Mouse (Mus musculus): ENCODE results near the gene Paxbp1.
A peak's percentile ranks its signal among the peaks of the same experiment; 100 is the strongest.
"Not testable (repeated sequence)": the region's sequence is repeated elsewhere in the genome, so short reads cannot be mapped to it uniquely, and the experiment has no call there.

The Paxbp1 gene

DNA sequence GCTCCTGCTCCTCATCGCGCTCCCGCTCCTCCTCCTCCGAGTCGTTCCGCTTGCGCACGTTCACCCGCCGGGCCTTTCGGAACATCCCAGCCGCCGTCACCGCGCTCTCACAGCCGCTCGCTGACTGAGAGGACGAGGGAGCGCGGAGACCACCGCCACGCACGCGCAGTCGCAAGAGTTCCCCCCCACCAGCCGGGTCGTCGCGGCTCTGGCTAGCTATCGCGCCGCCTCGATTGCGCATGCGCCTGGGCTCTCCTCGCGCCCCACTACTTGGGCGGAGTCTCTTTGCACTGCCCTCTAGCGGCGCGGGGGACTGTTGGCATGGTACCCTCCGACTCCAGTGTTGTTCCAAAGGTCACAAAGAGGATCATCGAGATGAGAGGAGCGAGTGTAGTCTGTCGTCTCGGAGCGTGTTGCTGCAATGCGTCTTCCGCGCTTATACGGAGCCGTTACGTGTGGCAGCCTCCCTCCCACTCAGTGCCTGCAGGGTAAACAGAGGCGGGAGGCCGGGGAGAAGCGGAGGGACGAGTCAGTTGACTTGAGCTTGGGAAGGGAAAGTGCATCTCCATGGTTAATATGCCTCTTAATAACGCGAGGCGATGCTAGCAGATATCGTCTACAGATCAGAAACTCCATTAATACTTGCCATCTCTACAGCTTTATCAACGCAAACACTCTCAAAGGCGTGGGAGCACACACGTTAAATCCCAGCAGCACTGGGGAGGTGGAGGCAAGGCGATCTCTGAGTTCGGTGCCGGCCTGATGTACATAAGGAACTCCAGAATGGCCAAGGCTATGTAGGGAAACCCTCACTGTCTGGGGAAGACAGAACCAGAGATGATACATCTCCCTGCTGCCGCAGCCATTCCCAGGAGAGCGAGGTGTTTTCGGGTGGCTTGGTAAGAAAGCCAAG, at the start of gene Paxbp1:
TSS of gene Paxbp1 (minus strand) at position 274 of the 913 bp plus-strand sequence.
- DNase-seq (ENCODE audit: low spot score in 2 of 2) = peak; percentile 98

DNA sequence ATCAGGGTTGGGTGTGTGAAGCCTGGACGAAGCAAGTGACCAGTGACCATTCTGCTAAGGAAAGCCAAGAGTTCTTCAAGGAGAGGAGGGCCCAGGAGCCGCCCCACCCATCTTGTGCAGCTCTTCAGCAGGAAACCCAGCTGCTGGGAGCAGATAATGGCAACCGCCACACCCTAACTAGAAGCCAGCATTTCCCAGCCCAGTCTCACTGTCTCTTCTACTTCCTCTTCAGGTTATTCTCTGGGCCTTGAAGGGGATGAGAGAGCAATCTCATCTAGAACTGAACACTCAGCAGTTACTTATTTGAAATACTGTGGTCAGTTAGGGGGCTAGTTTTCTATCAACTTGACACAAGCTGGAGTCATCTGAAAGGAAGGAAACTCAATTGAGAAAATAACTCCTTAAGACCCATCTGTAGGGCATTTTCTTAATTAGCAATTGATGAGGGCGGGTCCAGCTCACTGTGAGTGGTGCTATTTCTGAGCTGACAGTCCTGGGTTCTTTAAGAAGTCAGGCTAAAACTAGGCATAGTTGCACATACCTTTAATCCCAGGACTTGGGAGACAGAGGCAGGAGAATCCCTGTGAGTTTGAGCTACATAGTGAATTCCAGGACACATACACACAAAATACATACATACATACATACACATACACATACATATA, 42.4 kb upstream of the Paxbp1 start:
- DNase-seq (ENCODE audit: low spot score in 2 of 2) = no peak

DNA sequence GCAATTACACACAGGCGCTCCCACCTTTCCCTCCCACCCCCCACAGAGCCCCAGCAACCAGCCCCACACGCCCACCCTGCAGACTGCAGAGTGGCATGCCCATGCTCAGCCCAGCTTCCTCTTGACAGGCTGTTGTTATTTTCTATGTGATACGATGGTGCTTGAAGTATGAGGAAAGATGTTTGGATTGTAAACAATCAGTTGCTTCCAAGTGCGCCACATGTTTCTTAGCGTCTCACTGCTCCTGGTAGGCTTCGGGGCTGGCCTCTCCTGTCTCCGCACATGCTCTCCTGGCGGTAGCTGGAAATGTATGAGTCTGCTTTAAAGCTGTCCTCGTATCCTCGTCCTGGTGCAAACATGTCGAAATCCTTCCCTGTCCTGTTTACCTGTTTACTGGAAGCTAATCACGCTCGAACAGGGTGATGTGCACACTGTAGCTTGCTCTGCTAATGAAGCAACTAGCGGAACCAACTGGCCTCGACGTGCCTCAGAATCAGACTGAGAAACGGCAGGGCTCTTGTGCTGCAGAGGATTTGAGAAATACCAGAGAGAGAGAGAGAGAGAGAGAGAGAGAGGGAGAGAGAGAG, 41.0 kb upstream of the Paxbp1 start:
- DNase-seq (ENCODE audit: low spot score in 2 of 2) = no peak

DNA sequence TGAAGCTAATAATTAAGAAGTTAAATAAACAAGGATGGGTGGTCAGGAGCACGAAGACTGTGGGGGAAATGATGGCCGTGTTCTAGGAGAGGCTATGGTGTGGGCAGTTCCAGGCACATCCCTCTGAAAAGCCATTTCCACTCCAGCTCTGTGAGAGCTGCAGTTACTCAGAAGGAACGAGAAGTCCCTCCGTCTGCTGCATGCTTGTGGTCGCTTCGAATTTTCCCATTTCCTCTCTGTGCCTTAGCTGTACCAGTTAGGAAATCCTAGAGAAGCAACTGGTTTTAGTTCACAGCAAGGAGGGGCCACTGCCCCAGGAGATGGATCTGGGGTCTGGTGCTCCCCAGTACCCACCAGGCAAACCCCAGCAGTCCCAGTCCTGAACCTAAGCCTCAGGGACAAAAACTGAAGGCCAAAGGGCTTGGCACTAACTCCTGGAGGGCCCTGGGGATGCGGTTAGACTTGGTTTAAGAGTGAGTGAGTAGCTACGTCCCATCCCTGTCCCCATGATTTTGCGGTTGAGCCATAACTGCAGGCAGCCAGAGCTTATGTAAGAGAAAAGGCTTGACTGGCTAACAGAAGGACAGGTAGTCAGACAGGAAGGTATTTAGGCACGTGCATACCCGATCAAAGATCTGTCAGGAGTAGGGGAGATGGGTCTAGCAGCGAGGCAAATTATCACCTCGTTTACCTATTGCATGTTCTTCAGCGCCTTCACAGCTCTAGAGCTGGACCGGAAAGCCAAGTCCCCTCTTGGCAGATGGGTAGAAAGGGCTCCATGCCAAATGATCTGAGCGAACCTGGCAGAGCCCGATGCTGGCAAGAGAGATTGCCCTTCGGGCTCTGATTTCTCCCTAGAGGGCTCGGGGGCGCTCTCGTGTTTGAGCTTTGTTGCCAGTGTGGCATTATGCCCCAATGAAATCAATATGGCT, 40.2 kb upstream of the Paxbp1 start:
- no peak for DNase-seq (ENCODE audit: low spot score in 2 of 2)

DNA sequence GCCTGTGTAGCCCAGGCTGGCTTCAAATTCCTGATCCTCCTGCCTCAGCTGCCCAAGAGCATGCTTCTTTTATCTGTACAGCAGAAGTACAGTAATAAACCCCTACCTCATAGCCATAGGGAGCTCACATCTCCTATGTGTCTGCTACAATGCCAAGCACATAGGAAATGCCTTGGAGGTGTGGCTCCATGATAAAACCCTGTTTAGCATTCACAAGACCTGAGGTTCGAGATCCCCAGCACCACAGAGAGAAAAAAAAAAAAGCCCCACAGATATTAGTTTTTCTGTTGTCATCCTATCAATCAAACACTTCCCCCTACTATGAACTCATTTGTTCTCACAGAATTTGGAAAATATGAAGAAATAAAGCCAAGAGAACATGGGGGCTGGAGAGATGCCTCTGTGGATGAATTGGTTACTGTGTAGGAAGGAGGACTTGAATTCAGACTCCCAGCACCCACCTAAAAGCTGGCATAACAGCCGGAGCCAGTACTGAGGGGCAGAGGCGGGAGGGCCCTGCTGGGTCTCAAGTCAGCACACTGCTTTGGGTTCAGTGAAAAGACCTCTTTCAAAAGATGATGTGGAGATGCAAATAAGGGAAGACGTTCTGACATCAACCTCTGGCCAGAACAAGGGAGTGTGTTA, 38.8 kb upstream of the Paxbp1 start:
- DNase-seq (ENCODE audit: low spot score in 2 of 2) = no peak

DNA sequence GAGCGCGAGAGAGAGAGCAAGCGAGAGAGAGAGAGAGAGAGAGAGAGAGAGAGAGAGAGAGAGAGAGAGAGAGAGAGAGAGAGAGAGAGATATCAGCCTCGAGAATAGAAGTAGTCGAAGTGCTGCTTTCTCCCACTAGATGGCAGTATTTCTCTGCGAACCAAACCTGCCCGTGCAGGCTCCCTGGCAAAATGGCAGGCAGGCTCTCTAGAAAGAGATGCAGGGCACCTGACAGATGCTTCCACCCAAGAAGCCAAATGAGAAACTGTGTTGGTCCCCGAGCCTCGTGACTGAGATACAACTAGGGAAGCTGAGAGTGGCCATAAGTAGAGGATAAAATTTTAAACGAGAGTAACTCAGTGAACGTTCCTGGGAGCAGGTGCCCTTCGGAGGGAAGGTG, 37.2 kb upstream of the Paxbp1 start:
- DNase-seq (ENCODE audit: low spot score in 2 of 2) = peak; percentile 40 to 45

DNA sequence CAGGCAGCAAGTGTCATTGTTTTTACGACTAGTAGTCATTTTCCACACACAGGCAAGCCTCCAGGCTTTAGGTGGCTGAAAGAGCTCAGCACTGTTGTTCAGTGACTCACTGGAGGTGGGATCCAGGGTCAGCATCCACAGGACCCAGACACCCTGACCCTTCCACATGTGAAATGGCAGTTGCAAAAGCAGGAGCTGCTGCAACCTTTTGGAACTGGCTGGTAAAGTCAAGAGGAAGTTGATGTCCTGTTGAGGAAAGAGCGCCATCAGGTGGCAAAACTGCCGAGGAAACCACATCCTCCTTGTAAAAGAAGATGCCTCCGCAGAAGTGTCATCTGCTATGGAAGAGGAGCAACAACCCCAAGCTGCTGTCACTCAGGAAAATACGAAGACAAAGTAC, 31.8 kb upstream of the Paxbp1 start:
- DNase-seq (ENCODE audit: low spot score in 2 of 2) = no peak

DNA sequence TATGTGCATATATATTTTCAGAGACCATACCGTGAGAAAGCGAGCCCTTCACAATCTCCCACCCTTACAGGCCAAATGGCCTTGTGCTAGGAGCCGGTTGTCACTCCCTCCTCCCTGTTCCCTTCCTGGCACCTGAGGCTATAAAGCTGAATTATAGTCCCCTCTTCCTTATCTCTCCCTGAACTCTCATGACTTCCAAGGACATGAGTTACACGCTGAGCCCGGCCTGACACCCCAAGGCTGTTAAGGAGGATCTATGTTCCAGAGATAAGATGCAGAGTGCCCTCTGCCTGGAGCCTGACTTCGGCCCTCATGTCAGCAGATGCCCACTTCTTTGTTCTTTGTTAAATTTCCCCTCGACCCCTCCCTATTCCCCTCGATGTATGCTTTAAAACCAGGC, 31.1 kb upstream of the Paxbp1 start:
- not testable (repeated sequence) for DNase-seq (ENCODE audit: low spot score in 2 of 2)

DNA sequence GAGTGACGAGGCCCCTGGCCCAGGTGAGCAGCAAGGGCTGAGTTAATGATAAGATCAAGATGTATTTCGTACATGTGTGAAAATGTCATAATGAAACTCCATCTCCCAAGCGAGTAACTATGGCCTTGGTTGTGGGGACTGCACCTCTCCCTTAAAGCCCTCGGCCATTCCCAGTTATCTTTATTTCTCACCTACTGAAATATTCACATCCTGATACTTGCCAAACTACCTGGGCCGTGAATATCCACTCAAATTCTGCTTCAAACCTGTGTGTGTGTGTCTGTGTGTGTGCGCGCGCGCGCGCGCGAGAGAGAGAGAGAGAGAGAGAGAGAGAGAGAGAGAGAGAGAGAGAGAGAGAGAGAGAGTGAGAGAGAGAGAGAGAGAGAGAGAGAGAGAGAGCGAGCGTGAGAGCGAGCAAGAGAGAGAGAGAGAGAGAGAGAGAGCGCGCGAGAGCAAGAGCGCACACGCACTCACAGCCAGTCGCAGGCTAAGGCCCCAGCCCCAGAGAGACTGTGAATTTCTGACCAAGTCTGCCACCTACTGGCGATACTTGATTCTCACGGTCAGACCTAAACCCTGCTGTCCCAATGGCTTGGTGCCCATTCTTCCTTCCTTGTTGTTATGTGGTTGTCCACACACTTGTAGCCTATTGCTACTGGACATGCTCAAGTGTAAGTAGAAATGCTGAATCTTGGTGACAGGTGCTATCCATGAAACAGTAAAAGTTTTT, 29.0 kb upstream of the Paxbp1 start:
- peak; percentile 80 to 84 for DNase-seq (ENCODE audit: low spot score in 2 of 2)

DNA sequence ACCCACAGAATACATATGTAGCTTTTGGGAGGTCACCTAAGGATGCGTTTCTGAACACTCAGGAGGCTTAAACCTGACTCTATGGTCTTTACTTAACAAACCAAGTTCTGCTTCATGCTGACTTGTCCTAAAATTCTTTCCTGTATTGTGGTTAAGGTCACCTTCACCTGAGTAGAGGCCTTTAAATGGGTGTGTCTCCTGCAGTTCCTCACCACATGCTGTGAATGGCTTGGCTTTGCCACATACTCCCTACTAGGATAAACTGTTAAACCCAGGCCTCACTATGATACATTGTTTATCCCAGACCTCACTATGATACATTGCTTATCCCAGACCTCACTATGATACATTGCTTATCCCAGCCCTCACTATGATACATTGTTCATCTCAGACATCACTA, 27.9 kb upstream of the Paxbp1 start:
- no peak for DNase-seq (ENCODE audit: low spot score in 2 of 2)

DNA sequence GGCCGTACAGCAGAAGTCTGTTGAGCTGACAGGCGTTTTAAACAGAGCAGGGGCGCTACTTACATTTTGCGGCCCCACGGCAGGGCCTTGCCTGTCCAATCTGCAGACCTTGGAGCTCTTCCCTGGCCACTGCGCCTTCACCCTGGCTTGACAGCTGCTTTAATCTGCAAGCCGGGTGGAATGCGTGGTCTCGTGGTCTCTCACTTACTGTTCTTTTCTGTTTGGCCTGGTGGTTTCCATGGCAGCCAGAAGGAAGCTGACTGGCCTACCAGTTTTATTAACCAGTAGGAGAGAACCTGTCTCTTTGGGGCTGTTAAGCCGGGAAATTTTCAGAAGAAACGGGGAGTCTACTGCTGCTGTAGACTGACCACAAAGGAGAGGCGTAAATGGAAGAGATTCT, 24.6 kb upstream of the Paxbp1 start:
- no peak for DNase-seq (ENCODE audit: low spot score in 2 of 2)

DNA sequence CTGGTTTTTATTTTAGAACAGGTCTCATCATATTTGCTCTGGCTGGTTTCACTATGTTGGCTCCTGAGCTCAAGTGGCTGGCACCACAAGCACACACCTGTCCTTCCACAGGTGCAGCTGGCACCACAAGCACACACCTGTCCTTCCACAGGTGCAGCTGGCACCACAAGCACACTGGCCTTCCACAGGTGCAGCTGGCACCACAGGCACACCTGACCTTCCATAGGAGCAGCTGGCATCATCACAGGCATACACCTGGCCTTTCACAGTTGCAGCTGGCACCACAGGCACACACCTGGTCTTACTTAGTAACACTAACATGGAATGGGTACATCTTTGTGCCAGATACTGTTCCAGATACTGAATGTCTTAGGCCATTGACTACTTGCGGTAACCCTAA, 22.8 kb upstream of the Paxbp1 start:
- no peak for DNase-seq (ENCODE audit: low spot score in 2 of 2)

DNA sequence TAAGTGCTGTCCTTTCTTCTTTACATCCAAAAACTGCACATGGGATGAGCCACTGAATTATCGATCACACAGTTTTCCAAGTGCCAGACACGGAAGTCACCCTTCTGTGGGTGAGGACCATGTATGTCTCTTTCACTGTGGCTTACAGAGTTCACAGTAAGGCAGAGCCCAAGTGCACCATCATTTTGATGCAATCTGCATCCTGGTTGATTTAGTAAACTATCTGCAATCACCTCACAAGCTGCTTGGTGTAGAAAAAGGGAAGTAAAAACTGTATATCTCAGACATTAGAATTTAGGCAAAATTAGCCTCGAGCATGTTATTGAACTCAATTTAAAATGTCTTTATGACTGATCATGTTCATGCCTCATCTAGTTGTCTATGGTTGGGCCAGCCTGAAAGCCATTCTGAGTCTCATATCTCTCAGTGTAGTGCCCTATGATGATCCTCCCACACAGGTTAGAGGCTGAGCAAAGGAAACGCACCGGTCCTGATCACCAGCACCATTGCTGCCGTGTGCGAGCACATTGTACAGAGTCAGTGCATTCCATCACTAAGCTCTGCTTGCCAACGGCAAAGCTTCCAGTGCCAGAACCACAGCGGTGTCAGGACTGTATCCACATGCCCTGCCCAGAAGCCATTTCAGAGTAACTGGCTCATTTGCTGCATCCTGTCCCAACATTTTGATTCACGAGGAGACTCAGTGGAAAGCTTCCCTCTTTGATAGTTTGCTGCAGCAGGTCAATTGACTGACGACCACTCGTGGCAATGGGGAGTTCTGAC, 20.4 kb upstream of the Paxbp1 start:
- no peak for DNase-seq (ENCODE audit: low spot score in 2 of 2)

DNA sequence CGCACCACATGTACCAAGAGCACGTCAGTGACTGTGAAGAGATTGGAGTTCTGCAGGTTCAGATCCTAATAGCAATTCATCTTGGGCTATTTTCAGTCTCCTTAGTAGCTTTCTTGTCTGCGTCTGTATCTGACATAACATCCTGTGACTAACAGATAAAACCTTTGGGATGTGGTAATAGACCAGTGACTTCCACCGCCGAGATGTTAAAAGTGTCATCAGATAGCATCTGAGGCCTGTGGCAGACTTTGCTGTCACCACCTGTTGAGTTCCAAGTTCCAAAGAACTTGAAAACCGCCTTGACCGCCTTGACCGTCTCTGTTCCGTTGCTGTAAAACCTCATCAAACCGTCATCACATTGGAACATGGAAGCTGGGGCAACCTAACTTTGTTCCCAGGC, 19.4 kb upstream of the Paxbp1 start:
- no peak for DNase-seq (ENCODE audit: low spot score in 2 of 2)

DNA sequence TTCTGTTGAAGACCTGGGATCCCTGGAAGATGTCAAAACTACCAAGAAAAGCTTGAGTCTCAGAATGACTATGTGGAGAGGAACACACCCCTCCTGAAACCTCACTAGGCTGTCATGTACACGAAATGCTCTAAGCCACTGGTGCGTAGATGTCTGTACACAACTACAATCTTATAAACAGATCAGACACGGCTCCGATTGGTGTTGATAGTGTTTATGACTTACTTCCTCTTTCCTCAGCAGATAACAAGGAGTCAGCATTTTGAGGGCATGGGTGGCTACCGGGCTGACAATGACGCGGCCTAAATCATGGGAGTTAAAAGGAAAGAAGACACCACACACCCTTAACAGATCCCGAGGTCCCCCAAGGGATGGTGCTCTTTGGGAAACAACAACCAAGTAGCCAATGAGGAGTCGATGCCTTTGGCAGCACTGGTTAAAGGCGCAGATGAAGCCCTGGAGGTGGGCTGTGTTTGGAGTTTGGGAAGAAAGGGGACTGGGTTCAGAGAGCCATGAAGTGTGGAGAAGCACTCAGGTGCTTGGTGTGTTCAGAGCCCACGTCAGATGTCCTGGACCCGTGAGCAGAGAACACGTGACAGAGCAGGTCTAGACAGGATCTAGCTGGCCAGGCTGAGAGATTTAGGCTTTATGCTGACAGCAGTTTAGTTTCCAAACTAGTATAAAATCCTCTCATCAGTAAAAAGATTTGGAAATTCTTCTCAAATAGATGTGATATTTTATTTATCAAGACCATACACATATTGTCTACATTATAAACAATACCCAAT, 17.4 kb upstream of the Paxbp1 start:
- DNase-seq (ENCODE audit: low spot score in 2 of 2) = no peak

DNA sequence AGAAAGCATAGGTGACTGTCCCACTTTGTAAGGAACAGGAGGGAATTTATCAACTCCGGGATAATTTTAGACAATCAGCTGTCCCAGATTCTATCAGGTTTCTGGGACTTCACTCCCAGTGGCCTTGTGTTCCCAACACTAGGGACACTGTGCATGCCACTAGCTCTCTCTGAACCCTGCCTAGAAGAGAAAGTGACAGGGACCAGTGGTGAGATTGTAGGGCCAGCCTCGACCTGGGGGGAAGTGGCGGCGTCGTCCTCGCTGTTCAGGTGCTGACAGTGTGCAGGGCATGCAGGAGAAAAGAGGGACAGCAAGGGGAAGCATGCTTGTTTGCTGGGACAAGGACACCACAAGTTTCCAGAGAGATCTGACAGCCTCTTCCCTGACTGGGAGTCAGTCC, 13.4 kb upstream of the Paxbp1 start:
- DNase-seq (ENCODE audit: low spot score in 2 of 2) = no peak

DNA sequence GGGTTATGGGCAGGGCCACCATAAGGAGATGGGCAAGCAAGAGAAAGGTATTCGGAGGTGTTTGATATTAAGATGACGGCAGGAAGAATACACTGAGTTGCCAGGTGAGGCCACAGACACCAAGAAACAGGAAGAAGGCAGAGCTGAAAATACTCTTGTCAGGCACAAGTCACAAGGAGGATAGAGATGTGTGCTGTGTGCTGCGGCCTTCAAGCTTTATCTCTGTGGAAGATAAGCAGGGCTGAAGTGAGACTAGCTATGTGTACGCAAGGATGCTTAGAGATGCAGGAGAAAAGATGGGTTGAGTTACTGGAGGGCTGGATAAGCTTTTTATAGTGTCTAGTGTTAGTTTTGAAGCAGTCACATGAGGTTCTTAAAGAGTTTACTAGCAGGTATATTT, 12.9 kb upstream of the Paxbp1 start:
- DNase-seq (ENCODE audit: low spot score in 2 of 2) = no peak

DNA sequence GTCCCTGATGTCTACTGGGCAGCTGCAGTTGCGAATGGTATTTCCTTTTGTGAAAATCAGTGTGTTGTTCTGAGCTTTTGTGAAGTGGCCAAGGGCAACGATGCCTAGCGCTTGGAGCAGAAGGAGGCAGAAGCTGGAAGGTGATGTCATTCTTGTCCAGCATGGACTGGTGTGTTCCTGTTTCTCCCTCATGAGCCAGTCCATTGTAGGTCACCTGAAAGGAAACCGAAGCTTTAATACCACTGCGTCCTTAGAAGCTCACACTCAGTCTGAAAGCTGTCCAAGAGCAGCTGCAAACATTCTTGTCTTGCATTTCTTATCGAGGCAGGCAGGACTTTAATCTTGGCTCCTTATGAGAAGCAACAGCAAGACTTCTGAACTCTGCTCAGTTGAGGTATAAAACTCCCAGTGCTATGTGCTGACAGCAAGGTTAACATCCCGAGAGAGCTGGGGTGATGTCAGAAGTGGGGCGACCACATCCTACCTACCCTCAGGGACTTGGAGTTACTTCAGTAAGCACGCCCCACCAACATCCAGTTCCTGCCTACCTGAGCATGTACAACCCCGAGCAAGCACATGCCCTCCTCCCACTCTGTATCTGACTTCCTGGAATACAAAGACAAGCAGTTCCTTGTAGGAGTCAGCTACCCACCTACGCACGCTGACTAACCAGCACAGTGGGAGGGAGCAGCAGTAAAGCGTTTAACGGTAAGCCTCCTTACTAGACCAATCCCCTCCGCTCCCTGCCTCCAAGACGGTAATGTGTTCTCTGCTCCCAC, 11.9 kb upstream of the Paxbp1 start:
- peak; percentile 13 to 40 for DNase-seq (ENCODE audit: low spot score in 2 of 2)

Data from frontal cortex, postnatal 14 days (tissue).